Comparison of ENCODE assay signal across 8 mouse cellular contexts in genomic region chr11:115613138-115613945, GRCm38 (mm10). TPM values are rescaled to one million over a fixed set of nuclear protein-coding genes. Genes with fewer than 3 reads are reported as not detected.
A peak's percentile ranks its signal among the peaks of the same experiment; 100 is the strongest.
DNase-seq lines count a peak whose midpoint lies in the region; ATAC-seq and TF ChIP-seq lines count a peak whose summit lies in the region.

No protein-coding gene starts in this region.

- no peak for TF ChIP-seq EP300 in heart, postnatal 0 days (IDR thresholded peaks at IDR 0.05; ENCODE audit: low read depth)
- no peak for TF ChIP-seq EP300 in liver, embryonic 14.5 days (IDR thresholded peaks at IDR 0.05; ENCODE audit: low read depth)

- no peaks in the 10 kb centered on the region for H3K9me3 ChIP-seq in heart, embryonic 10.5 days
- H3K9me3 ChIP-seq in heart, postnatal 0 days (replicated peaks; ENCODE audit: control insufficient read depth, low read length), result no peaks in the 10 kb centered on the region
- no peaks in the 10 kb centered on the region for H3K9me3 ChIP-seq in liver, embryonic 14.5 days (ENCODE audit: control insufficient read depth, low read length)

- peaks cover 38% of the 10 kb centered on the region for H3K4me1 ChIP-seq in heart, embryonic 10.5 days
- H3K4me1 ChIP-seq in heart, postnatal 0 days (ENCODE audit: control insufficient read depth, insufficient read depth), result peaks cover 13% of the 10 kb centered on the region; the same call in 1 of the 2 replicates
- peaks cover 8 to 12% of the 10 kb centered on the region in 2 experiments for H3K4me1 ChIP-seq in liver, embryonic 14.5 days (replicated peaks; ENCODE audit: control insufficient read depth in 2 of 2, insufficient read depth in 2 of 2, low read length in 1 of 2)

- DNase-seq in heart, embryonic 10.5 days (ENCODE audit: low spot score), result no peak
- DNase-seq in heart, postnatal 25 days (ENCODE audit: low spot score), result no peak
- peak; percentile 54 for DNase-seq in T-cell, adult 2 months (ENCODE audit: low spot score)
- DNase-seq in heart, postnatal 0 days (ENCODE audit: low spot score), result peak; percentile 34
- no peak for DNase-seq in liver, embryonic 14.5 days (ENCODE audit: low read depth in 3 of 3, low spot score in 3 of 3)
- DNase-seq in neural tube, embryonic 10.5 days (ENCODE audit: extremely low spot score, low spot score), result peak; percentile 27
- no peak for DNase-seq in left cerebral cortex, adult 11 months (ENCODE audit: low spot score)
- no peak for DNase-seq in adrenal gland, postnatal 36 days

- ATAC-seq in heart, postnatal 0 days (ENCODE audit: insufficient read depth, low read depth), result peak; percentile 7; the same call in 1 of the 2 replicates
- ATAC-seq in liver, embryonic 14.5 days (ENCODE audit: insufficient read depth), result peak; percentile 39

- H3K27me3 ChIP-seq in heart, embryonic 10.5 days (ENCODE audit: insufficient read depth, poor library complexity, severe bottlenecking), result no peaks in the 10 kb centered on the region
- no peaks in the 10 kb centered on the region for H3K27me3 ChIP-seq in heart, postnatal 0 days (ENCODE audit: control insufficient read depth, insufficient read depth, low read length)
- no peaks in the 10 kb centered on the region for H3K27me3 ChIP-seq in liver, embryonic 14.5 days (ENCODE audit: control insufficient read depth, insufficient read depth, low read length)

- intact Hi-C loops in heart, postnatal 25 days (cut with DNase I), result loop anchor here (5.0 kb wide), 1 partner anchor 131 kb away; no protein-coding TSS in a partner anchor

- WGBS in heart, embryonic 10.5 days, result under 1% methylated on average over 16 of the region's 16 CpGs
- WGBS in heart, postnatal 0 days, result 1% methylated on average over 16 of the region's 16 CpGs
- 0% methylated on average over 16 of the region's 16 CpGs for WGBS in liver, embryonic 14.5 days (ENCODE audit: insufficient replicate concordance)

- H3K9ac ChIP-seq in heart, postnatal 0 days (replicated peaks; ENCODE audit: low read depth, low read length), result peak overlapping the region; percentile 89
- H3K9ac ChIP-seq in liver, embryonic 14.5 days (replicated peaks), result peak overlapping the region; percentile 81

- peak overlapping the region; percentile 97 for H3K4me2 ChIP-seq in heart, postnatal 0 days (ENCODE audit: low read depth, low read length)
- peak overlapping the region; percentile 90 for H3K4me2 ChIP-seq in liver, embryonic 14.5 days (ENCODE audit: low read depth)

- H3K36me3 ChIP-seq in heart, embryonic 10.5 days, result peaks cover 50% of the 10 kb centered on the region
- peaks cover 16% of the 10 kb centered on the region for H3K36me3 ChIP-seq in heart, postnatal 0 days (replicated peaks; ENCODE audit: control insufficient read depth, insufficient read depth, low read length)
- H3K36me3 ChIP-seq in liver, embryonic 14.5 days (replicated peaks; ENCODE audit: control insufficient read depth, insufficient read depth, low read depth), result peaks cover 13% of the 10 kb centered on the region

- no peak for TF ChIP-seq CTCF in heart, postnatal 0 days (IDR thresholded peaks at IDR 0.05; ENCODE audit: low read depth)
- TF ChIP-seq CTCF in liver, embryonic 14.5 days (IDR thresholded peaks at IDR 0.05; ENCODE audit: low read depth), result no peak

- H3K27ac ChIP-seq in heart, embryonic 10.5 days, result peak overlapping the region; percentile 93
- H3K27ac ChIP-seq in heart, postnatal 0 days (ENCODE audit: low read depth), result peak overlapping the region; percentile 97
- H3K27ac ChIP-seq in liver, embryonic 14.5 days, result peak overlapping the region; percentile 92

- H3K4me3 ChIP-seq in heart, embryonic 10.5 days, result peak overlapping the region; percentile 76
- peak overlapping the region; percentile 83 for H3K4me3 ChIP-seq in heart, postnatal 0 days (ENCODE audit: low read depth, low read length)
- H3K4me3 ChIP-seq in liver, embryonic 14.5 days (ENCODE audit: insufficient read depth in 1 of 2, low read depth in 2 of 2, low read length in 2 of 2), result peak overlapping the region; percentile 72 to 75

RNA-seq across cellular contexts. Expression of gene Mif4gd, which starts 0.6 kb away (rescaled TPM):
- 19.6 and 22.7 TPM in 2 replicates for polyA plus RNA-seq in heart, embryonic 10.5 days (2016; fragmentation: Nextera tagmentation; extraction: Ambion mirVana)
- 10 to 100 TPM; 45.5 to 56.9 TPM for total RNA-seq in heart, postnatal 25 days (2021)
- total RNA-seq in heart, postnatal 0 days (2014; rRNA removed; ENCODE audit: low replicate concordance), result 31.5 and 38.4 TPM in 2 replicates
- polyA plus RNA-seq in heart, postnatal 0 days (2015; fragmentation: Nextera tagmentation; extraction: Ambion mirVana), result 34.1 and 34.5 TPM in 2 replicates
- 21.1 and 25.6 TPM in 2 replicates for polyA plus RNA-seq in liver, embryonic 14.5 days (2012; rRNA removed)
- polyA plus RNA-seq in liver, embryonic 14.5 days (2014; fragmentation: Nextera tagmentation; extraction: Ambion mirVana), result 24.3 and 25.6 TPM in 2 replicates
- 100 to 1,000 TPM in 1 of 2 experiments, 10 to 100 TPM in 1; 73.4 to 195 TPM for total RNA-seq in adrenal gland, postnatal 36 days (2021)

RNA-seq across cellular contexts. Expression of gene Gga3, which starts 9.5 kb away (rescaled TPM):
- 25.4 and 25.7 TPM in 2 replicates for polyA plus RNA-seq in heart, embryonic 10.5 days (2016; fragmentation: Nextera tagmentation; extraction: Ambion mirVana)
- 10 to 100 TPM; 20.9 to 24.5 TPM for total RNA-seq in heart, postnatal 25 days (2021)
- 11.8 and 24.0 TPM in 2 replicates for total RNA-seq in heart, postnatal 0 days (2014; rRNA removed; ENCODE audit: low replicate concordance)
- 7.0 and 7.2 TPM in 2 replicates for polyA plus RNA-seq in heart, postnatal 0 days (2015; fragmentation: Nextera tagmentation; extraction: Ambion mirVana)
- polyA plus RNA-seq in liver, embryonic 14.5 days (2012; rRNA removed), result 9.2 and 17.2 TPM in 2 replicates
- 6.4 and 7.2 TPM in 2 replicates for polyA plus RNA-seq in liver, embryonic 14.5 days (2014; fragmentation: Nextera tagmentation; extraction: Ambion mirVana)
- 10 to 100 TPM; 25.3 to 30.7 TPM for total RNA-seq in adrenal gland, postnatal 36 days (2021)

RNA-seq across cellular contexts. Expression of gene Mrps7, which starts 9.6 kb away (rescaled TPM):
- 105 and 108 TPM in 2 replicates for polyA plus RNA-seq in heart, embryonic 10.5 days (2016; fragmentation: Nextera tagmentation; extraction: Ambion mirVana)
- 10 to 100 TPM; 74.0 to 82.3 TPM for total RNA-seq in heart, postnatal 25 days (2021)
- total RNA-seq in heart, postnatal 0 days (2014; rRNA removed; ENCODE audit: low replicate concordance), result 53.1 and 56.7 TPM in 2 replicates
- polyA plus RNA-seq in heart, postnatal 0 days (2015; fragmentation: Nextera tagmentation; extraction: Ambion mirVana), result 85.1 and 86.4 TPM in 2 replicates
- 16.2 and 24.1 TPM in 2 replicates for polyA plus RNA-seq in liver, embryonic 14.5 days (2012; rRNA removed)
- 52.6 and 53.3 TPM in 2 replicates for polyA plus RNA-seq in liver, embryonic 14.5 days (2014; fragmentation: Nextera tagmentation; extraction: Ambion mirVana)
- 100 to 1,000 TPM in 1 of 2 experiments, 10 to 100 TPM in 1; 97.7 to 102 TPM for total RNA-seq in adrenal gland, postnatal 36 days (2021)

RNA-seq across cellular contexts. Expression of gene Slc25a19, which starts 14.8 kb away (rescaled TPM):
- 33.5 and 45.5 TPM in 2 replicates for polyA plus RNA-seq in heart, embryonic 10.5 days (2016; fragmentation: Nextera tagmentation; extraction: Ambion mirVana)
- total RNA-seq in heart, postnatal 25 days (2021), result 10 to 100 TPM; 41.6 to 45.9 TPM
- 25.0 and 35.1 TPM in 2 replicates for total RNA-seq in heart, postnatal 0 days (2014; rRNA removed; ENCODE audit: low replicate concordance)
- polyA plus RNA-seq in heart, postnatal 0 days (2015; fragmentation: Nextera tagmentation; extraction: Ambion mirVana), result 35.0 and 41.0 TPM in 2 replicates
- 7.4 and 10.5 TPM in 2 replicates for polyA plus RNA-seq in liver, embryonic 14.5 days (2012; rRNA removed)
- 8.5 and 9.4 TPM in 2 replicates for polyA plus RNA-seq in liver, embryonic 14.5 days (2014; fragmentation: Nextera tagmentation; extraction: Ambion mirVana)
- 10 to 100 TPM; 90.5 to 96.3 TPM for total RNA-seq in adrenal gland, postnatal 36 days (2021)

RNA-seq across cellular contexts. Expression of gene Nup85, which starts 49.1 kb away (rescaled TPM):
- 179 and 208 TPM in 2 replicates for polyA plus RNA-seq in heart, embryonic 10.5 days (2016; fragmentation: Nextera tagmentation; extraction: Ambion mirVana)
- 10 to 100 TPM; 20.4 to 25.1 TPM for total RNA-seq in heart, postnatal 25 days (2021)
- 32.3 and 102 TPM in 2 replicates for total RNA-seq in heart, postnatal 0 days (2014; rRNA removed; ENCODE audit: low replicate concordance)
- 33.9 and 40.8 TPM in 2 replicates for polyA plus RNA-seq in heart, postnatal 0 days (2015; fragmentation: Nextera tagmentation; extraction: Ambion mirVana)
- 96.0 and 109 TPM in 2 replicates for polyA plus RNA-seq in liver, embryonic 14.5 days (2012; rRNA removed)
- polyA plus RNA-seq in liver, embryonic 14.5 days (2014; fragmentation: Nextera tagmentation; extraction: Ambion mirVana), result 118 and 125 TPM in 2 replicates
- 10 to 100 TPM; 44.0 to 44.8 TPM for total RNA-seq in adrenal gland, postnatal 36 days (2021)

Comparison
In these comparisons a context has a peak if more than half of its experiments do, and no peak if none do; other contexts are left out.
1. DNase-seq: peak in T-cell, adult 2 months (single experiment), heart, postnatal 0 days (single experiment) and neural tube, embryonic 10.5 days (single experiment); none in heart, embryonic 10.5 days (single experiment), heart, postnatal 25 days (single experiment), liver, embryonic 14.5 days (0 of 3), left cerebral cortex, adult 11 months (single experiment) and adrenal gland, postnatal 36 days (0 of 2).
2. Peak in every context shown above with its lines, with median percentiles within 50 percentile points of each other: H3K27ac ChIP-seq and H3K4me3 ChIP-seq.